Mouse (Mus musculus): ENCODE data around the gene Pum1.

Gene Pum1

DNA sequence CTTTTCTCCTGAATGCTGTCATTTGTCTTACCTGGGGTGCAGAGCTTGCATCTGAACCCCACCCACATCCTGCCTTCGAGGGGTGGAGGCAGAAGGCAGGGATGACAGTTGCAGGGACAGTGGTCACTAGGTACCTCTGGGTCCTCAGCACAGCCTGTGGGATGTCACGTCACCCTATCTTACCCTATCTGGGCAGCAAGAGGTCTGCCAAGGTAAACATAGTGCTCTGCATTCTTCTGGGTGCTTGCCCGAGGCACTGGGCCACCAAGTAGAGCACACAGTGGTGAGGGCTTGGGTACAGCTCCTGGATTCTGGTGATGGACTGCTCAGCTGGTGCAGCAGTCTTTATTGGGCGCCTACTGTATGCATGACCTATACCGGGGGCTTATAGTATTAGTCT is 136.5 kb downstream of the Pum1 start:
- no peak for DNase-seq (ENCODE audit: low read depth, low spot score)
- Histone ChIP-seq H3K36me3 (ENCODE audit: control insufficient read depth, insufficient read depth, low read length, poor library complexity, severe bottlenecking) (no peaks in the 10 kb centered on the region), H3K27me3 (ENCODE audit: control insufficient read depth, insufficient read depth, low read length, poor library complexity, severe bottlenecking) (no peaks in the 10 kb centered on the region; the same call in 1 of the 2 replicates)

DNA sequence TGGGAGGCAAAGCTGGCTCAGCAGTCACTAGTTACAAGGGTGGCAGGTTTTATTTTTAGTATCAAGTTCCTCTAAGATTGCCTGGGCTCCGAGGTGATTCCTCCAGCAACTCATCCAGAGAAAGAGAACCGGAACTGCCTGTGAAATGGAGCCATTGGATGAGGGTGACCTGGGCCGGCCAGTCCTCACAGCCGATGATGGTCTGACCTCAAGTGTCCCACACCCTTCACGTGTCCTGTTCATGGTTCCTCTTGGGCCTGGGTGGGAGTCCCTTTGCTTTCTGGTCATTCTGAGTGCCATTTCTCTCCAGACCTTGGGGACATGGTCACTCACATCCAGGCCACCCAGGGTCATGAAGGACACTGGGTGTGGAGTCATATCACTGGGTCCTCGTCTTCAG is 137.0 kb downstream of the Pum1 start:
- Histone ChIP-seq H3K27me3 (ENCODE audit: control insufficient read depth, insufficient read depth, low read length, poor library complexity, severe bottlenecking) (no peaks in the 10 kb centered on the region; the same call in 1 of the 2 replicates), H3K36me3 (ENCODE audit: control insufficient read depth, insufficient read depth, low read length, poor library complexity, severe bottlenecking) (no peaks in the 10 kb centered on the region)
- DNase-seq (ENCODE audit: low read depth, low spot score) = no peak

DNA sequence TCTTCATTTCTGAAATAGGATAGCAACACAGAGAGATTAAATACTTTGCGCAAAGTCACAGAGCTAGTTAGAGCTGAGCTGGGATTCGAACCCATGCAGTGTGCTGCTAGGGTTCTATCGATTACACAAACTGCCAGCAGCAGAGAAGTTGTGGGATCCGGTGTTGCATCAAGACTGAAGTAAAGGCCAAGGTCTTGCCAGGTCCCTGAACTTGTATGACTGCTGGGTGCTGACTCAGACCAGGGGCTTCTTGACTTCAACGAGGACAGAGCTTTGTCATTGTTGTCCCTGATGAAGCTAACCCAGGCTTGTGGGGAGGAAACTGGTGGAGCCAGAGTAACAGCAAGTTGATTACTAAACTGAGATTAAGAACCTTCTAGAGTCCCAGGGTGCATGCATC is 138.1 kb downstream of the Pum1 start:
- no peak for DNase-seq (ENCODE audit: low read depth, low spot score)
- Histone ChIP-seq H3K36me3 (ENCODE audit: control insufficient read depth, insufficient read depth, low read length, poor library complexity, severe bottlenecking) (no peaks in the 10 kb centered on the region), H3K27me3 (ENCODE audit: control insufficient read depth, insufficient read depth, low read length, poor library complexity, severe bottlenecking) (no peaks in the 10 kb centered on the region; the same call in 1 of the 2 replicates)

DNA sequence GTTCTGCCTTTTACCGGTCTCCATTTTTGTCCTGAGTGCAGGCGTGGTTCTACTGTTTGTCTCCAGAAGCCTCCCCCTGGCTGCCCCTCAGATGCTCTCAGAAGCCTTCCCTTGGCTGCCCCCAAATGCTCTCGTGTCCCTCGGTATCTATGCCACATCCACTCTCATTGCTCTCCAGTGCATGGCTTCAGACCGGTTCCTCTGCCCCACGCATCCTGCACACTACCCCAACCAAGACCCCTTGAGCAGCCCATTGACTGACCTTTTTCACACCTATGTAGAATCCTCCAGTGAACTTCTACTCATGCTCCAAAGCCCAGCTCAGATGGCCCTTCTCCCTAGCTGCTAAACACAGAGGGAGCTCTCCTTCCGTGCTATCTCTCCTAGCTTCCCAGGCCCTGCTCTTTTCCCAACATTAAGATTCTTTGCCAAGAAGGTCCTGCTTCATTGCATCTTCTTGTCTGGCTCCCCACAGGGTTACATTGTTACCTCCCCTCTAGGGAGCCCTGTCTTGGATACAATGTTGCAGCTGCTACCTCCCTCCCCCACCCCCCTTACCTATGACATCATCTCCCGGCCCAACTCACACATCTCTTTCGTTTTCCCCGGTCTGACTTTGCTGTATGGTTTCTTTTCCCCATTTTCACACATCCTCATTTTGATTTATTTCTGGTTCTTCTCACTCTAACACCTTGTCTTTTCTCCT is 138.7 kb downstream of the Pum1 start:
- DNase-seq (ENCODE audit: low read depth, low spot score) = peak; percentile 76
- no peaks in the 10 kb centered on the region for H3K36me3 ChIP-seq (ENCODE audit: control insufficient read depth, insufficient read depth, low read length, poor library complexity, severe bottlenecking)
- H3K27me3 ChIP-seq (ENCODE audit: control insufficient read depth, insufficient read depth, low read length, poor library complexity, severe bottlenecking) = no peaks in the 10 kb centered on the region; the same call in 1 of the 2 replicates

DNA sequence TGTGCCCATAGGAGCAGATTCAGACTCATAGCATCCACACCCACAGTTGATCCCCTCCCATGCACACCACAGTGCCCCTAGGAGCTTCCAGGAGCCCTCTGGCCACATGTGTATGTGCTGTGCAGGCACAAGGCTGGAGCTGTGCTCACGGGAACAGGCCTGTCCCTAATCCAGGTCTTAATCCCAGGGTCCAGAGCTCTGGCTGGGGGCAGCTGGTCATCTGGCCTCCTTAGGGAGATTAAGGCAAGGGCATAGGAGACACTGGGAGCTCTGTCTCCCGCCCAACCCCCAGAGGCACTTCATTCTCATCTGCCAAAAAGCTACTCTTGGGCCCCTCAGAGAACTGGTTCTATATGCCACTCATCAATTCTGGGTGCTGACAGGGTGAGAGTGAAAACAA is 140.5 kb downstream of the Pum1 start:
- no peak for DNase-seq (ENCODE audit: low read depth, low spot score)
- no peaks in the 10 kb centered on the region; the same call in 1 of the 2 replicates for H3K27me3 ChIP-seq (ENCODE audit: control insufficient read depth, insufficient read depth, low read length, poor library complexity, severe bottlenecking)
- no peaks in the 10 kb centered on the region for H3K36me3 ChIP-seq (ENCODE audit: control insufficient read depth, insufficient read depth, low read length, poor library complexity, severe bottlenecking)

DNA sequence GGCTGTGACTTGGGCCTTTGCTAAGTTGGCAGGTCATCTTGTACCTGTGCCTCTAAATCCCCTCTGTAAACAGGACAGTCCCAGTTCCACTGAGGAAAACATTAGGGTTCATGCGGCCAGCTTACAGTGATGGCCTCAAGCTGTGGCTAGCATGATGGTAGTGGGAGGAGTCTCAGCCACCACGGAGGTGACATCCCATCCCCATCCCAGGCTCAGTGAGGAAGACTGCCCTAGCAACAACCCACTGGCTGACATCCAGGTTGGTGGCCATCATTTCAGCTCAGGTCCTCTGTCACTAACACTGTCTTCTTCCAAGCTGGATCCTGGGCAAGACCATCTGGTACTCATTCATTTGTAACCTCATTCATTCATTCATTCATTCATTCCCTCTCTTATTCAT is 141.2 kb downstream of the Pum1 start:
- Histone ChIP-seq H3K36me3 (ENCODE audit: control insufficient read depth, insufficient read depth, low read length, poor library complexity, severe bottlenecking) (no peaks in the 10 kb centered on the region), H3K27me3 (ENCODE audit: control insufficient read depth, insufficient read depth, low read length, poor library complexity, severe bottlenecking) (no peaks in the 10 kb centered on the region; the same call in 1 of the 2 replicates)
- DNase-seq (ENCODE audit: low read depth, low spot score) = no peak

DNA sequence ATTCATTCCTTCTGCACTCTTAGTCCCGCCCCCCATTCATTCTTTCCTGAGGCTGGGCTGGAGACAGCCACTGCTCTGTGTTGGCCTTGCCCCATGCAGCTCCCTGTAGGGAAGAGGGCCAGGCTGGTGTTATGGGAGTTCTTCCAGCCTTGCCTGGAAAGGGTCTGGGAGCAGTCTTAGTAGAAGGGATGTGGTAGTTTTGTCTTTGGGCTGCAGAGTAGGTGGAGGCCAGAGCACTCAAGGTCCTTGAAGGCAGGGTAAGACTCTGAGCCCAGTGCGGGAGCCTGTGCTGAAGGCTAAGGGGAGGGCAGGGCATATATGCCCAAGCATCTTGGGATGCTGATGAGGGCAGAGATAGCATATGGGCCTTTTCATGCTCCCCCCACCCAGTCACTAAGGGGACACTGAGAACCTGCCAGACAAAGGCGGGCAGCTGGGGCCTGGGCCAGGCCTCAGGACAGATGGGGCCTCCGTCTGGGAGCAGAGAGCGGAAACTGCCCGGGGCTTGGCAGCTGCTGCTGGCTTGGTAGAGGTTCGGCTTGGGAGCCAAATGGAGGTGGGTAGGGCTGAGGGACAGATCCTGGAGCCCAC is 141.7 kb downstream of the Pum1 start:
- no peak for DNase-seq (ENCODE audit: low read depth, low spot score)
- Histone ChIP-seq H3K36me3 (ENCODE audit: control insufficient read depth, insufficient read depth, low read length, poor library complexity, severe bottlenecking) (no peaks in the 10 kb centered on the region), H3K27me3 (ENCODE audit: control insufficient read depth, insufficient read depth, low read length, poor library complexity, severe bottlenecking) (no peaks in the 10 kb centered on the region; the same call in 1 of the 2 replicates)

DNA sequence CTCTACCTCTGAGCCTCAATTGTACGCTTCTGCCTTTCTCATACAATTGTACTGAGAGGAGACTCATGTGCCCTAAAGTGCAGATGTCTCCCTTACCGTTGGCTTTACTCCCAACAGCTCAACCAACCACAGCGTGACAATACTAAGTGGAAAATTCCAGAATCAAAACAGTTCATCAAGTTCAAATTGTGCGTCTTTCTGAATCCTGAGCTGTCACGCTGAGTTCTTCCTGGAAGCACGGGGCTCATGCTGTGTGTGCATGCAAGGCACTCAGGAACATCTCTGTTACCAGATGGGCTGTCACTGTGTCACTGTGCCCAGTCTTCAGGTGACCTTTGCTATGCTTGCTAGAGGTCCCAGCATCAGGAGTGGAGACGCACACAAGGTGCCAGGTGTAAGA is 142.6 kb downstream of the Pum1 start:
- no peaks in the 10 kb centered on the region for H3K36me3 ChIP-seq (ENCODE audit: control insufficient read depth, insufficient read depth, low read length, poor library complexity, severe bottlenecking)
- no peak for DNase-seq (ENCODE audit: low read depth, low spot score)
- H3K27me3 ChIP-seq (ENCODE audit: control insufficient read depth, insufficient read depth, low read length, poor library complexity, severe bottlenecking) = no peaks in the 10 kb centered on the region; the same call in 1 of the 2 replicates

DNA sequence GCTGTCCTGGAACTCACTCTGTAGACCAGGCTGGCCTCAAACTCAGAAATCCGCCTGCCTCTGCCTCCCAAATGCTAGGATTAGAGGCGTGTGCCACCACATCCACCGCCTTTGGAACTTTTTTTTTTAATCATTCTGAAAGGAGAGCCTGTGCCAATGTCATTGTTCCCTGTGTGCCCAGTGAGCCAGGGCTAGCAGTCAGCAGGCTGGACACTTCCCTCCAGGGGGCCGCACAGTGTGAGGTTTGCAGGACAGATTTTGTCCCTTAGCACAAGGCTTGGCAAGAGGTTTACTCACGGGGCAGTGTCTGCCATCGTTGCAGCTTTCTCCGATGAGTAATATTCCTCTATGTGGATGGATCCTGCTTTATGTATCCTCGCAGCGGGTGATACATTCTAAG is 143.6 kb downstream of the Pum1 start:
- Histone ChIP-seq H3K27me3 (ENCODE audit: control insufficient read depth, insufficient read depth, low read length, poor library complexity, severe bottlenecking) (no peaks in the 10 kb centered on the region; the same call in 1 of the 2 replicates), H3K36me3 (ENCODE audit: control insufficient read depth, insufficient read depth, low read length, poor library complexity, severe bottlenecking) (no peaks in the 10 kb centered on the region)
- no peak for DNase-seq (ENCODE audit: low read depth, low spot score)

DNA sequence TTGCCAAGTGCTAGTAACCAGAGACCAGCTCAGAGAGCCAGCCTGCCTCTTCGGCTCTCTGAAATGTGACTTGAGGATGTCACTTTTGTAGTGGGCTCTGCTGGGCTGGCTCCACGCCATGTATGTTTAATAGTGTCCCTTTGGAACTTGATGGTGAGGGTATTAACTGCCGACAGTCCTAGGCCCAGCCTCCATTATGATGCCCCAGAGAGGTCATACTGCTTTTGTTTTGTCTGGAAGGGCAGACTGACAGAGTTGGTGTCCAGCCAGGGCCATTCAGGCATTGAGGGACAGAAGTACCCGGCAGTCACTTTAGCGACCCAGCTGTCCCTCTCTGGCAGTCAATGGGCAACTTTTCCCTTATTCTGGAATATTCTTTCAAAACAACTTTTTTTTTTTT is 146.7 kb downstream of the Pum1 start:
- DNase-seq (ENCODE audit: low read depth, low spot score) = no peak
- Histone ChIP-seq H3K36me3 (ENCODE audit: control insufficient read depth, insufficient read depth, low read length, poor library complexity, severe bottlenecking) (no peaks in the 10 kb centered on the region), H3K27me3 (ENCODE audit: control insufficient read depth, insufficient read depth, low read length, poor library complexity, severe bottlenecking) (no peaks in the 10 kb centered on the region)

DNA sequence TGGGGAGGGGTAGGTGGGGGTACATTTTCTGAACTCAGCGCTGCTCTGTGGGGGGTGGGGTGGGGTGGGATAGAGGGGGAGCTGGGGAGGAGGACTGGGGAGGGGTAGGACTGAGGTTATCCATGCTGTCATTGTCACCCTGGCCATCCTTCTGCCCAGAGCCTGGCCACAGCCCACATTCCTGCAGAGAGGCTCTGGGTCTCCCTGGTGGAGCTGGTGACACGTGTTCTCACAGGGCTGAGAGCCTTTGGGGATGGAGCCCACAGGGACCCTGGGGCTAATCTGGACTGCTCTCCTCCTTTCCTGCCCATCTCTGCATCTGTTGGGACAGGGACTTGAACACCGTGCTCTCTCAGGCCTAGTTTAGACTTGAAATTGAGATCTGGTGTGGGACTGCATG is 147.7 kb downstream of the Pum1 start:
- no peaks in the 10 kb centered on the region for H3K27me3 ChIP-seq (ENCODE audit: control insufficient read depth, insufficient read depth, low read length, poor library complexity, severe bottlenecking)
- no peaks in the 10 kb centered on the region for H3K36me3 ChIP-seq (ENCODE audit: control insufficient read depth, insufficient read depth, low read length, poor library complexity, severe bottlenecking)
- DNase-seq (ENCODE audit: low read depth, low spot score) = no peak

DNA sequence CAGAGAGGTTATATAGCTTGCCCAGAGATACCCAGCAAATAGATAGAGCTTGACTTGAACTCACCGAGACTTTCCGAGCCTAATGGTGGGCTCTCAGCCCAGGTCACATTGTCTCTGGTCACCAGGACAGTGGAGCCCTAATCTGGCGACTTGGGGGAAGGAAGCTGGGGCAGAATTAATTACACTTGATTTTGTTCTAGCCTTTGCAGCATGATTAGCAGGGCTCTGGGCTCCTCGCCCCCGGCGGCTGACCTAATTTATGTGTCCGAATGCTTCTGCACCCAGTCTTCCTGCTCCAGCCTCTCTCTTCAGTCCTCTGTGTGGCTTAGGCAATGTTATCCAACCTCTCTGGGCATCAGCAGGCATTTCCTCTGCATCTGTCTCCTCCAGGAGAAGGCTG is 148.3 kb downstream of the Pum1 start:
- DNase-seq (ENCODE audit: low read depth, low spot score) = no peak
- Histone ChIP-seq H3K36me3 (ENCODE audit: control insufficient read depth, insufficient read depth, low read length, poor library complexity, severe bottlenecking) (no peaks in the 10 kb centered on the region), H3K27me3 (ENCODE audit: control insufficient read depth, insufficient read depth, low read length, poor library complexity, severe bottlenecking) (no peaks in the 10 kb centered on the region)

DNA sequence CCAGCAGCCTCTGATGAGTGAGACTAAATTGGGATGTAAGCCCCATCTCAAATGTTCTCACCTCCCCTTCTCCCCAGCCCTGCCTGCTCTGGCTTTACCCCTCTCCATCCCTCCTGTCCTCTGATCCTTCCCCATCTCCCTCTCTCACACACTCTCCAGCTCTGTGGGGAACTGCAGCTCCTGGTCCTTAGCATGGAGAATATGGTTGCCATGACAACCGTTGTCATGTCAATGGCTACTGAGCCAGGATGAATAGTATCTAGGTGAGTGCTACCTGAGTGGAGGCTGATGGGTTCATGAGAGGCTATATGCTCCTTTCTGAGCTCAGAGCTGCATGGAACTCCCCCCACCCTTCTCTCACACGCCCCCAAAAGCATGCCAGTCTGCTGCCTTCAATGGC is 150.8 kb downstream of the Pum1 start:
- no peak for DNase-seq (ENCODE audit: low read depth, low spot score)
- H3K27me3 ChIP-seq (ENCODE audit: control insufficient read depth, insufficient read depth, low read length, poor library complexity, severe bottlenecking) = no peaks in the 10 kb centered on the region
- H3K36me3 ChIP-seq (ENCODE audit: control insufficient read depth, insufficient read depth, low read length, poor library complexity, severe bottlenecking) = no peaks in the 10 kb centered on the region

DNA sequence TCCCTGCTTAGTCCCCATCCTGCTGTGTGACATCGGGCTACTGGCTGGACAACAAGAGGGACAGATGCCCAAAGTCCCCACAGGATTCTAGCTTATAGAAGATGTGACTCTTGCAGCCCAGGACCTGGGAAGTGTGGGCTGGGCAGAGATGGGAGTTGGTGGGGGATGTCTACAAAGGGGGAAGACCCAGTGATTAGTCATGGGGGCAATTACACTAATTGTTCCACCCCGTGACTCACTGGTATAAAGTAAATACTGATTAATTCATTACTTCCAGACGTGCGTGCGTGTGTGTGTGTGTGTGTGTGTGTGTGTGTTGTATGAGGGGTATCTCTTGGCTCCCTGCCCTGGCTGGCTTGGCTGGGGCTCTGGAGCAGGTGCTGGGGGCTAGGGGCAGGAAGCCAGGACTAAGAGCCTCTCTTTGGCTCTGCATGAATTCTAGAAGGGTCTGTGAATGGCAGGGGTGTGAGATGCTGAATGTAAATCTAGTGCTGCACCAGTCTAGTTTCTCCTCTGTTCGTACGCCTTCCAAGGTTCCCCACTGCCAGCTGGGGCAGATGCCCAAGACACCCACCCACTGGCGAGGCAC is 151.7 kb downstream of the Pum1 start:
- no peak for DNase-seq (ENCODE audit: low read depth, low spot score)

DNA sequence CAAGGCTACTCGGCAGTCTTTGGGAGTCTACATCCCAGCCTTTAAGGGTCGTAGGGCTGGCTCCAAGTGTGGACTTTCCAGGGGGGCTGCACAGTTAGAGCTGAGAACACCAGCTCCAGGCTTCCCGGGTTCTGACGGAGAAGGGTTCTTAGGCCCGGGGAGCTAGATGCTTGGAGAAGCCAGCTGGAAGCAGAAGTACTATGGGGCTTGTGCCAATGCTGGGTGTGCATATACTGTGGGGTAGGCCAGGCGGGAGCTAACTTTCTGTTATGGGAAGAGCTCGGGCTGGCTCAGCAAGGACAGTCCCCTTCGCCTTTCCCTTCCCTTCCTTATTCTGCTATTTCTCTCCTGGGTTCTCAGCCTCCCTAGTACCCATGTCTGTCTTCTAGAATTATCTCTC is 152.7 kb downstream of the Pum1 start:
- Histone ChIP-seq H3K36me3 (ENCODE audit: control insufficient read depth, insufficient read depth, low read length, poor library complexity, severe bottlenecking) (no peaks in the 10 kb centered on the region), H3K27me3 (ENCODE audit: control insufficient read depth, insufficient read depth, low read length, poor library complexity, severe bottlenecking) (no peaks in the 10 kb centered on the region)
- DNase-seq (ENCODE audit: low read depth, low spot score) = no peak

More for the DNA sequence above, 151.7 kb downstream of the Pum1 start:
- H3K36me3 ChIP-seq (ENCODE audit: control insufficient read depth, insufficient read depth, low read length, poor library complexity, severe bottlenecking) = no peaks in the 10 kb centered on the region
- H3K27me3 ChIP-seq (ENCODE audit: control insufficient read depth, insufficient read depth, low read length, poor library complexity, severe bottlenecking) = no peaks in the 10 kb centered on the region
